Mouse (Mus musculus): ENCODE data around the gene Tssk3. TPM values are rescaled to one million over a fixed set of nuclear protein-coding genes. Genes with fewer than 3 reads are reported as not detected.

Tssk3 gene
- not detected in 2 replicates for polyA plus RNA-seq (2012; rRNA removed; ENCODE audit: low replicate concordance)

GRCm38 (mm10) chr4:129490972-129491880 lies at the start of gene Tssk3, which contains the start of gene Fam229a:
Tssk3 (minus strand) TSS chr4:129491022.
Fam229a (plus strand) TSS chr4:129491190.

DNA sequence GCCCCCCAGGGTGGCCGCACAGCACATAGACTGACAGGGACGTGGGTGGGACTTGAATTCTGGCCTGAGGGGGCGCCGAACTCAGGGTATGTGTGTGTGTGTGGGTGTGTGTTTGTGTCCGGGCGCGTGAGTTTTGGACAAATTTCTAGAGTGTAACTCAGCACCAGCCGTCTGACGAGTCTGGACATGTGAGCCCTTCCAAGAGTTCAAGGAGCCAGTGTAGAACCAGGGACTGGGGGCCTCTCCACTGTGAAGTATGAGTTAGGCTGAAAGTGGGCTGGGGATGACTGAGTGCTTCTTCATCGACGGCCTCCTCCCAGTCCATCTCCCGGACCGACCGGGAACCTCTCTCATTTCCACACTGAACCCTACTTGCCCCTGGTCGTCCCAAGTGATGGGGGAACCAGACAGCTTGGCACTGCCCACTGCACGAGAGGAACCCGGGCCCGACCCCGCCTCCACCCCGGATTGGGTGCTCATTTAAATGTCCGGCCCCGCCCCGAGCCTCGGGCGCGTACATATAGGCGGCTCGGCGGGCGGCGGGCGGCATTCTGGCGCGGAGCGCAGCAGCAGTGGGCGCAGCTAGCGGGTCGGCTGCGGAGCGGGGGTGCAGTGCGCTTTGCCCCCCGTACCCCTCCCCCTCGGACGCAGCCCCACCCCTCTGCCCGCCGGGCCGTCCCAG lies 22.4 kb upstream of the Tssk3 start, which contains the start of gene Marcksl1:
TSS of gene Marcksl1 (plus strand) at position 496 of the 682 bp plus-strand sequence.

GRCm38 (mm10) chr4:129461183-129461960 lies 29.4 kb downstream of the Tssk3 start, which contains the start of gene Bsdc1:
Bsdc1 (plus strand) TSS chr4:129461581.

GRCm38 (mm10) chr4:129440340-129441063 lies 50.3 kb downstream of the Tssk3 start, which contains the start of gene Zbtb8b:
Zbtb8b (minus strand) TSS chr4:129440853.

Other genes starting within 250 kb of the Tssk3 start
- 24.0 and 41.3 TPM in 2 replicates for gene C77080, start 229.6 kb downstream of the Tssk3 start, polyA plus RNA-seq (2012; rRNA removed; ENCODE audit: low replicate concordance)
- 0.90 and 3.5 TPM in 2 replicates for gene Sync, start 203.4 kb downstream of the Tssk3 start, polyA plus RNA-seq (2012; rRNA removed; ENCODE audit: low replicate concordance)
- 18.0 and 32.5 TPM in 2 replicates for gene Rbbp4, start 155.7 kb downstream of the Tssk3 start, polyA plus RNA-seq (2012; rRNA removed; ENCODE audit: low replicate concordance)
- gene Zbtb8os, start 155.3 kb downstream of the Tssk3 start, polyA plus RNA-seq (2012; rRNA removed; ENCODE audit: low replicate concordance) = 8.7 and 14.4 TPM in 2 replicates
- gene Zbtb8a, start 112.9 kb downstream of the Tssk3 start, polyA plus RNA-seq (2012; rRNA removed; ENCODE audit: low replicate concordance) = 12.2 and 16.3 TPM in 2 replicates
- gene Zbtb8b, start 50.2 kb downstream of the Tssk3 start, polyA plus RNA-seq (2012; rRNA removed; ENCODE audit: low replicate concordance) = 0.49 and 0.75 TPM in 2 replicates
- gene Bsdc1, start 29.4 kb downstream of the Tssk3 start, polyA plus RNA-seq (2012; rRNA removed; ENCODE audit: low replicate concordance) = 16.3 and 19.6 TPM in 2 replicates
- gene Fam229a, start 168 bp upstream of the Tssk3 start, polyA plus RNA-seq (2012; rRNA removed; ENCODE audit: low replicate concordance) = 0.80 TPM in 1 of 2 replicates, not detected in the other
- gene Marcksl1, start 22.6 kb upstream of the Tssk3 start, polyA plus RNA-seq (2012; rRNA removed; ENCODE audit: low replicate concordance) = 45.2 and 71.8 TPM in 2 replicates
- 48.9 and 65.4 TPM in 2 replicates for gene Hdac1, start 51.7 kb upstream of the Tssk3 start, polyA plus RNA-seq (2012; rRNA removed; ENCODE audit: low replicate concordance)
- gene Lck, start 82.6 kb upstream of the Tssk3 start, polyA plus RNA-seq (2012; rRNA removed; ENCODE audit: low replicate concordance) = 83.2 and 90.2 TPM in 2 replicates
- 5.7 and 7.0 TPM in 2 replicates for gene Fam167b, start 87.5 kb upstream of the Tssk3 start, polyA plus RNA-seq (2012; rRNA removed; ENCODE audit: low replicate concordance)
- 207 and 300 TPM in 2 replicates for gene Eif3i, start 109.6 kb upstream of the Tssk3 start, polyA plus RNA-seq (2012; rRNA removed; ENCODE audit: low replicate concordance)
- 162 and 188 TPM in 2 replicates for gene Tmem234, start 109.6 kb upstream of the Tssk3 start, polyA plus RNA-seq (2012; rRNA removed; ENCODE audit: low replicate concordance)
- 2.0 and 2.8 TPM in 2 replicates for gene Dcdc2b, start 123.2 kb upstream of the Tssk3 start, polyA plus RNA-seq (2012; rRNA removed; ENCODE audit: low replicate concordance)
- gene Iqcc, start 128.1 kb upstream of the Tssk3 start, polyA plus RNA-seq (2012; rRNA removed; ENCODE audit: low replicate concordance) = 42.1 and 57.1 TPM in 2 replicates
- 20.3 and 21.3 TPM in 2 replicates for gene Ccdc28b, start 132.9 kb upstream of the Tssk3 start, polyA plus RNA-seq (2012; rRNA removed; ENCODE audit: low replicate concordance)
- gene Txlna, start 150.0 kb upstream of the Tssk3 start, polyA plus RNA-seq (2012; rRNA removed; ENCODE audit: low replicate concordance) = 30.1 and 36.2 TPM in 2 replicates
- 25.7 and 52.9 TPM in 2 replicates for gene Kpna6, start 181.7 kb upstream of the Tssk3 start, polyA plus RNA-seq (2012; rRNA removed; ENCODE audit: low replicate concordance)
- gene Tmem39b, start 205.8 kb upstream of the Tssk3 start, polyA plus RNA-seq (2012; rRNA removed; ENCODE audit: low replicate concordance) = 33.4 and 41.8 TPM in 2 replicates

All from mammary gland, adult 2 months (tissue).